In genomic region chr11:88717644-88718049, GRCm38 (mm10) we compare ENCODE assay signal across 8 mouse cellular contexts. TPM values are rescaled to one million over a fixed set of nuclear protein-coding genes. Genes with fewer than 3 reads are reported as not detected.
DNase-seq lines count a peak whose midpoint lies in the region; ATAC-seq and TF ChIP-seq lines count a peak whose summit lies in the region.

No protein-coding gene starts in this region.

- ATAC-seq in lung, embryonic 14.5 days (ENCODE audit: insufficient read depth) = peak; percentile 42
- peak; percentile 46 for ATAC-seq in forebrain, embryonic 16.5 days
- ATAC-seq in liver, embryonic 15.5 days (ENCODE audit: insufficient read depth) = peak; percentile 8
- peak; percentile 54 for ATAC-seq in stomach, embryonic 16.5 days (ENCODE audit: insufficient read depth, low FRiP score)

- H3K9me3 ChIP-seq in lung, embryonic 14.5 days (ENCODE audit: low read depth, low read length) = no peaks in the 10 kb centered on the region
- H3K9me3 ChIP-seq in forebrain, embryonic 16.5 days (ENCODE audit: control insufficient read depth, low read length) = no peaks in the 10 kb centered on the region
- H3K9me3 ChIP-seq in liver, embryonic 15.5 days (replicated peaks) = no peaks in the 10 kb centered on the region
- H3K9me3 ChIP-seq in stomach, embryonic 16.5 days (replicated peaks; ENCODE audit: control insufficient read depth, low read length) = no peaks in the 10 kb centered on the region

- H3K27ac ChIP-seq in lung, embryonic 14.5 days (ENCODE audit: low read depth) = peak overlapping the region; percentile 88; the same call in 1 of the 2 replicates
- peak overlapping the region; percentile 80 for H3K27ac ChIP-seq in forebrain, embryonic 16.5 days (ENCODE audit: low read length)
- peak overlapping the region; percentile 92 for H3K27ac ChIP-seq in liver, embryonic 15.5 days (replicated peaks)
- H3K27ac ChIP-seq in stomach, embryonic 16.5 days (ENCODE audit: low read length) = peak overlapping the region; percentile 88

- peaks cover 12% of the 10 kb centered on the region for H3K4me1 ChIP-seq in lung, embryonic 14.5 days (ENCODE audit: insufficient read depth)
- H3K4me1 ChIP-seq in forebrain, embryonic 16.5 days (replicated peaks; ENCODE audit: control insufficient read depth, insufficient read depth, low read length) = peaks cover 34% of the 10 kb centered on the region
- peaks cover 47% of the 10 kb centered on the region for H3K4me1 ChIP-seq in liver, embryonic 15.5 days (replicated peaks)
- H3K4me1 ChIP-seq in stomach, embryonic 16.5 days (ENCODE audit: control insufficient read depth, insufficient read depth, low read length) = peaks cover 18% of the 10 kb centered on the region

- 0% methylated on average over 38 of the region's 38 CpGs for WGBS in lung, embryonic 14.5 days
- 0% methylated on average over 24 of the region's 38 CpGs for WGBS in forebrain, embryonic 16.5 days
- under 1% methylated on average over 38 of the region's 38 CpGs for WGBS in liver, embryonic 15.5 days (ENCODE audit: insufficient replicate concordance)
- WGBS in stomach, embryonic 16.5 days = under 1% methylated on average over 36 of the region's 38 CpGs

- peak overlapping the region; percentile 71 for H3K4me2 ChIP-seq in lung, embryonic 14.5 days
- H3K4me2 ChIP-seq in forebrain, embryonic 16.5 days (ENCODE audit: low read length) = peak overlapping the region; percentile 82
- peak overlapping the region; percentile 100 for H3K4me2 ChIP-seq in liver, embryonic 15.5 days
- peak overlapping the region; percentile 90 for H3K4me2 ChIP-seq in stomach, embryonic 16.5 days (ENCODE audit: low read depth, low read length)

- H3K9ac ChIP-seq in lung, embryonic 14.5 days = peak overlapping the region; percentile 97
- peak overlapping the region; percentile 95 for H3K9ac ChIP-seq in forebrain, embryonic 16.5 days (replicated peaks; ENCODE audit: low read depth, low read length)
- H3K9ac ChIP-seq in liver, embryonic 15.5 days = peak overlapping the region; percentile 95
- peak overlapping the region; percentile 99 for H3K9ac ChIP-seq in stomach, embryonic 16.5 days (ENCODE audit: low read length)

- peaks cover 6% of the 10 kb centered on the region; the same call in 1 of the 2 replicates for H3K36me3 ChIP-seq in lung, embryonic 14.5 days (ENCODE audit: insufficient read depth)
- H3K36me3 ChIP-seq in forebrain, embryonic 16.5 days (ENCODE audit: control insufficient read depth, insufficient read depth) = no peaks in the 10 kb centered on the region; the same call in 1 of the 2 replicates
- H3K36me3 ChIP-seq in liver, embryonic 15.5 days (replicated peaks) = 0 out of 2 replicates have a peak, but pooled peaks cover under 1% of the 10 kb centered on the region
- H3K36me3 ChIP-seq in stomach, embryonic 16.5 days (ENCODE audit: control insufficient read depth, insufficient read depth, low read length) = no peaks in the 10 kb centered on the region

- H3K4me3 ChIP-seq in lung, embryonic 14.5 days (ENCODE audit: low read depth, low read length) = peak overlapping the region; percentile 90
- peak overlapping the region; percentile 88 for H3K4me3 ChIP-seq in forebrain, embryonic 16.5 days (replicated peaks; ENCODE audit: low read length)
- H3K4me3 ChIP-seq in liver, embryonic 15.5 days (replicated peaks) = peak overlapping the region; percentile 95
- peak overlapping the region; percentile 90 for H3K4me3 ChIP-seq in stomach, embryonic 16.5 days (replicated peaks; ENCODE audit: low read length)

- no peaks in the 10 kb centered on the region for H3K27me3 ChIP-seq in lung, embryonic 14.5 days (ENCODE audit: insufficient read depth, low read length)
- no peaks in the 10 kb centered on the region for H3K27me3 ChIP-seq in forebrain, embryonic 16.5 days (replicated peaks; ENCODE audit: control insufficient read depth, insufficient read depth, low read length)
- H3K27me3 ChIP-seq in liver, embryonic 15.5 days = no peaks in the 10 kb centered on the region
- no peaks in the 10 kb centered on the region for H3K27me3 ChIP-seq in stomach, embryonic 16.5 days (ENCODE audit: control insufficient read depth, insufficient read depth, low read length)

- TF ChIP-seq CTCF in lung, embryonic 14.5 days (IDR thresholded peaks at IDR 0.05; ENCODE audit: low read depth) = no peak

- peak; percentile 61 for DNase-seq in lung, embryonic 14.5 days
- DNase-seq in lung, postnatal 4 days = no peak
- DNase-seq in brain, adult 2 months (ENCODE audit: low read depth, low spot score) = peak; percentile 41
- DNase-seq in adrenal gland, postnatal 14 days = no peak
- DNase-seq in cerebellum, postnatal 25 days = no peak

RNA-seq across cellular contexts. Expression of gene Msi2, which starts 0.7 kb away (rescaled TPM):
- polyA plus RNA-seq in lung, embryonic 14.5 days (2014; fragmentation: Nextera tagmentation; extraction: Ambion mirVana) = 12.7 TPM in 2 replicates
- 19.7 and 23.4 TPM in 2 replicates for polyA plus RNA-seq in forebrain, embryonic 16.5 days (2015; fragmentation: Nextera tagmentation; extraction: Ambion mirVana)
- 2.9 and 3.1 TPM in 2 replicates for polyA plus RNA-seq in liver, embryonic 15.5 days (2015; fragmentation: Nextera tagmentation; extraction: Ambion mirVana)
- 11.5 and 11.7 TPM in 2 replicates for polyA plus RNA-seq in stomach, embryonic 16.5 days (2015; fragmentation: Nextera tagmentation; extraction: Ambion mirVana)
- 181 and 193 TPM in 2 replicates for total RNA-seq in adrenal gland, postnatal 14 days (2021)

Comparison
In these comparisons a context has a peak if more than half of its experiments do, and no peak if none do; other contexts are left out.
1. DNase-seq: peak in lung, embryonic 14.5 days (single experiment) and brain, adult 2 months (single experiment); none in lung, postnatal 4 days (0 of 2), adrenal gland, postnatal 14 days (single experiment) and cerebellum, postnatal 25 days (0 of 2).
2. Peak in every context shown above with its lines, with median percentiles within 50 percentile points of each other: ATAC-seq, H3K27ac ChIP-seq, H3K4me2 ChIP-seq, H3K4me3 ChIP-seq and H3K9ac ChIP-seq.